Mouse (Mus musculus) layer of hippocampus, adult 2 months (tissue): ENCODE results near the gene Gigyf2. TPM values are rescaled to one million over a fixed set of nuclear protein-coding genes. Genes with fewer than 3 reads are reported as not detected.

Experiments used
- DNase-seq, 2 experiments: peaks; one replicate each; pipeline ENCODE4 v3.0.0; 2022; ENCODE audit warnings: low spot score in 2 of 2
- H3K27ac ChIP-seq: fragments of 200-600 bp; 2 replicates; pipeline ENCODE4 v1.8.1; 2022
- H3K4me3 ChIP-seq: fragments of 200-600 bp; 2 replicates; pipeline ENCODE4 v1.8.1; 2022; ENCODE audit warnings: mild to moderate bottlenecking
- CTCF ChIP-seq: fragments of 200-600 bp; conservative IDR thresholded peaks from 2 replicates; pipeline ENCODE4 v1.8.1; 2022; ENCODE audit warnings: antibody characterized with exemption, mild to moderate bottlenecking, moderate library complexity
- total RNA-seq, 2 experiments: library from RNA; stranded (reverse); gene quantifications; 2 replicates each; pipeline ENCODE4 v1.2.3; 2021

The Gigyf2 gene
- total RNA-seq, 2 experiments from 2014 or later, result 144 to 148 TPM

- Histone ChIP-seq H3K4me3 (peak overlapping the region; percentile 42), H3K27ac (peak overlapping the region; percentile 76)
- peak; percentile 58 to 63 for DNase-seq
- TF ChIP-seq CTCF, result no peak
Measured at GRCm38 (mm10) chr1:87475076-87475895, 148.5 kb downstream of the Gigyf2 start.

GRCm38 (mm10) chr1:87482546-87482945, 155.7 kb downstream of the Gigyf2 start:
- no peak for TF ChIP-seq CTCF
- no peak overlapping the region for H3K4me3 ChIP-seq
- no peak for DNase-seq
- no peak overlapping the region for H3K27ac ChIP-seq

- no peak for TF ChIP-seq CTCF
- Histone ChIP-seq H3K27ac (no peak overlapping the region), H3K4me3 (no peak overlapping the region)
- DNase-seq, result peak; percentile 43 to 72
Measured at GRCm38 (mm10) chr1:87486386-87486785, 159.6 kb downstream of the Gigyf2 start.

- TF ChIP-seq CTCF, result no peak
- no peak for DNase-seq
- Histone ChIP-seq H3K27ac (no peak overlapping the region), H3K4me3 (no peak overlapping the region)
Measured at GRCm38 (mm10) chr1:87492285-87492684, 165.5 kb downstream of the Gigyf2 start.

GRCm38 (mm10) chr1:87493542-87493941, 166.7 kb downstream of the Gigyf2 start:
- DNase-seq, result peak in 1 of 2 experiments; percentile 61
- no peak for TF ChIP-seq CTCF
- Histone ChIP-seq H3K27ac (peak overlapping the region; percentile 77), H3K4me3 (no peak overlapping the region)

Other genes with a start within 250 kb of the Gigyf2 start
- gene Alppl2, start 237.1 kb upstream of the Gigyf2 start, total RNA-seq, result not detected
- gene Alpi, start 225.4 kb upstream of the Gigyf2 start, total RNA-seq, result under 1 TPM in 1 of 2 experiments, not detected in 1; 0.15 TPM
- gene Akp3, start 202.0 kb upstream of the Gigyf2 start, total RNA-seq, result not detected
- 1 to 10 TPM; 1.6 TPM for gene Ecel1, start 170.5 kb upstream of the Gigyf2 start, total RNA-seq
- under 1 TPM; 0.15 to 0.22 TPM for gene Prss56, start 143.7 kb upstream of the Gigyf2 start, total RNA-seq
- not detected for gene Chrnd, start 136.4 kb upstream of the Gigyf2 start, total RNA-seq
- gene Chrng, start 122.3 kb upstream of the Gigyf2 start, total RNA-seq, result not detected
- gene Eif4e2, start 113.1 kb upstream of the Gigyf2 start, total RNA-seq, result 10 to 100 TPM; 55.6 to 55.8 TPM
- 10 to 100 TPM; 13.6 to 15.0 TPM for gene Efhd1, start 62.6 kb upstream of the Gigyf2 start, total RNA-seq
- 1 to 10 TPM in 1 of 2 experiments, under 1 TPM in 1; 0.37 to 2.2 TPM for gene Kcnj13, start 67.7 kb downstream of the Gigyf2 start, total RNA-seq
- not detected for gene Snorc, start 143.3 kb downstream of the Gigyf2 start, total RNA-seq
- under 1 TPM; 0.38 to 0.44 TPM for gene Neu2, start 182.9 kb downstream of the Gigyf2 start, total RNA-seq
- gene Ngef, start 246.9 kb downstream of the Gigyf2 start, total RNA-seq, result 100 to 1,000 TPM; 100 to 105 TPM